Mouse (Mus musculus): Measurements from ENCODE around the gene Dlgap5.

Dlgap5 gene

DNA sequence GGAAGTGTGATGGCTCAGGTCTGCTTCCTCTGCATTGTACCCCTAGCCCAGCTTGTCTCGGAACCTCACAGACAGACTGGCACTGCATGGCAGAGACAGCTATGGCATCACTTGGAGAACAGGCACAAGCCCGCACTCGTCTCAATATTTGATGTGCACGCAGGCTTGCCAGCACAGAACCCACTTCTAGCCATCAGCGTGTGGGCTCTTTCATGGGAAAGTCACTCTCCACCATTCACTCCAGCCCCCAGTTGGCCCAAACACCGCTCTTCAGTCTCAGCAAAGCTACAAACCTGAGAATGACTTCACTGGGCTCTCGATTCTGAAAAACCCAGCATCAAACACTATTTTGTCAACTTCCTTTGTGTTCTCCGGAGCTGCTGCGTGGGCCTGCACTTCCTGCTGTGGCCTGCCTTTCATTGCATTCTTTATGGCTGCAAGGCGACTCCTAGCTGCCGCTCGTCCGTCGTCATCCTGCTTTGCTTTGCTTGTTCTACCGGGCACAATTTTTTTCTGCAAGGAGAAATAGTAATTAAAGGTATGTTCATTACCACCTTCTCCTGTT lies 22.7 kb downstream of the Dlgap5 start:
- DNase-seq (ENCODE audit: low spot score in 2 of 2): peak in 1 of 2 experiments; percentile 42

DNA sequence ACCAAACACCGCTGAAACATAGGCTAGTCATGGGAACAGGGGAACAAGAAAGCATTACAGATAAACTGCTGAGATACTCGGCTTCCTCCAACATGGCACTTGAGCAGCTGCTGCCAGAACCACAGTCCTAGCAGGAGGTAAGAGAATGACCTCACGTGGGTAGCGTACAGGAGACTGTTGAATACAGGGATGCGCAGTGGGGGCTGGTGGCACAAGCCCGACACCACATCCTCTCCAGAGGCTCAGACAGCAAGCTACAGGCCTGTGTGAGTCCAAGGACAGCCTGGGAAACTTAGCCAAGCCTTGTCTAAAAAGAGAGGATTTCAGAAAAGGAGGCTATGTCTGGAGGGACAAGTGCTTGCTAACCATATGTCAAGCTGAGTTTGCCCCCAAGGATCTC lies 23.2 kb downstream of the Dlgap5 start:
- no peak for DNase-seq (ENCODE audit: low spot score in 2 of 2)

DNA sequence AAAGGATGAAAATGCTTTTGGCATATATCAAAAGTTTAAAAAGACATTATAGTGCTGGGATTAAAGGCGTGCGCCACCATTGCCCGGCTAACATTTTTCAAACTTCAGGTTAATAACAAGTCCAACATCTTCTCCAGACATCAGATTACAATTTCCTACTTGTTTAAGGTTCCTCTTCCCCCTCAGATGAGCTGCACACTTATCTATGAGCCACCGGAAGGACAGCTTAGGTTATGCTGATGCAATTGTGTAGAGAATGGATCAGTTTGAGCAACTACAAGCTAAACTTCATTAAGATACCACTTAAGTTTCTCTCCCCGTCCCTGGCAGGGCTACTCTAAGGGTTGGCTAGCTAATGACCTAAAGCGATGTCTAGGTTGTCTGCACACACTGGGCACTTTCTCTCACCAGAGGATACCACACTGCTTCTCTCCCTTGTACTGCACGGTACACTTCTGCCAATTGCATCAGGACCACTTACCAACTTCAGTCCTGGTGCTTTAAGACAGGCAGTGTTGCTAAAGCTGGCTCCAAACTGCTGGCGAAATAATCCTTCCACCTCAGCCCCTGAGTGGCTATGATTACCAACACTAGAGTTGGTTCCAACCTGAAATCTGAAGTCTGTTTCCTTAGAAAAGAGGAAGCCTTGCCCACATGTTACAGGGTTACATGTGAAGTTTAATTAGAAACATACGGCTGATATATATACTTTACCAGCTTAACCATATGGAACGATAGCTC lies 24.7 kb downstream of the Dlgap5 start:
- no peak for DNase-seq (ENCODE audit: low spot score in 2 of 2)

DNA sequence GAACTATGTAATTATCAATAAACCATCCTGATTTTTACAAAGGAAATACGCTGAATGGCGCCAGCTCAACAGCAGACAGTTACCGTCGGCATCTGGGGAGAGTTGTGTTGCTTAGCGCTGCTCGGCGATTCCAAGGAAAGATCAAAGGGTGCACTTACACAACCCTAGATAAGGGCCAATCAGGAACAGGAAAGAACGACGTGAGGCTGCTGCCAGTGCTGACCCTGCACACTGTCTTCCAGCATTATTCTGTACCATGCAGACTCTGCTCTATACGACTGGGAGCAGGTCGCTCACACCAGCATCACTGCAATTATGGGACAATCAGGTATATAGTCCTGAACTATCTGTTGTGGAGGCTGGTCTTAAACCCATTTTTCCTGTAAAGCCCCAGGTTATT lies 32.1 kb downstream of the Dlgap5 start:
- DNase-seq (ENCODE audit: low spot score in 2 of 2): no peak

DNA sequence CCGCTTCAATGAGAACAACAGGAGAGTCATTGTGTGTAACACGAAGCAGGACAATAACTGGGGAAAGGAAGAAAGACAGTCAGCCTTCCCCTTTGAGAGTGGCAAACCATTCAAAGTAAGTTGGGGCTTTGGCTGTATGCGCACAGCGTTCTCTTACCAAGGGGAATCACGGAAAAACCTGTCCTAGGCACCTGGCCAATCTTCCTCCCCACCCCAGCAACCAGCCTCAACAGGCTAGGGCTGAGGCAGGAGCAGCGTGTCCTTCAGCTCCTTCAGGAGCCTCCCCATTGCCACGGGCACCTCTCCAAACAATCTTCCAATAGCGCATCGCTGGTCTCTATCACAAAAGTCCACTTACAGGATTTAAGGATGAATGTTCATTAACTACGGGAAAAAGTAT lies 33.6 kb downstream of the Dlgap5 start:
- no peak for DNase-seq (ENCODE audit: low spot score in 2 of 2)

DNA sequence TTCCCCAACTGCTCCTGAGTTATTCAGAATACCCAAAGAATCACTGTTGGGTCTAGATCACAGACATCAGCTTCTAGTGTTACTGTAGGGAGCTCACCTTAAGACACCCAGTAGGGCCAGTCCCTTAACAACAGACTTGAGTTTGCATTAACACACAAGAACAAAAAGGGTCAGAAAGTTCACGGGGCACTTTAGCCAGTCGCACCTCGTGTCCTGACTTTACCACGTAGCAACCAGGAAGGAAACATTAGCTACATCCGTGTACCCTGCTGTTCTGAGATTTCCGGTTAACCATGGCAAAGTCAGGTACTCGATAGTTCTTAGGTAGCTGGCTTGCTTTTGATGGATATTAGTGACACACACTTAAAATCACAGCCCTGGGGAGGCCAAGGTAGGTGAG lies 34.3 kb downstream of the Dlgap5 start:
- DNase-seq (ENCODE audit: low spot score in 2 of 2): no peak

DNA sequence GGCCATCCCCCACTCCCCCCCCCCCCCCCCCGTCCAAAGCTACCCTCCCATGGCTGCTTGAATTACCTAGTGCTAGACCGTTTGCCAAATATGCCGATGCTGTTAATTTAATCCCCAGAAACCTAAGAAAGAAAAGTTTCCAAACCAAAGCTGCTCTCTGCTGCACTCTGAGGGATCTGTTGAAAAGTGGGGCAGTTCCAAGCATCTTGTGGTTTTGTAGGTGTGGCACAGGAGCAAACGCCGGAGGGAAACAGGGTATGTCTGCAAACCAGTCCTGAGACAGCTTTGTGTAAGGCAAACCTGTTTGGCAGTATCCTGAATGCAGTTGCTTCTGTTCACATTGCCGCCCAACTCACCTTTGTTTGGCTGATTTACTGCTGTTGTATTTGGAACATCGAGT lies 39.9 kb downstream of the Dlgap5 start:
- DNase-seq (ENCODE audit: low spot score in 2 of 2): no peak

DNA sequence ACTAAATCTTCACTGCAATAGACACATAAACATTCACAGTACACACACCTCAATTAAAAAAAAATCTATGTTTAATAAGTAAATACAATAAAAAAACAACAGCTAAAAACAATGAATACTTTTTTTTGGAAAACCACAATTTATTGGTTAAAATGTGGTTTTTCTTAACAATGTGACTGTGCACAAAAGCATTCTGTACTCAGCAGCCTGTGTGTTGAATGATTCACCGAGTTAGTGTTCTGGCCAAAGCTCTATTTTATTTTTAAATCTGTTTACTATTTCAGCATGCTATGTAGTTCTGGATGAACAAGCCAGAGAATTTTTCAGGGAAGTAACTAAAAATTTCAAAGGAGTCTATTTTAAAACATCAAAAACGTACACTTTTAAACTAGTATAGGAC lies 41.7 kb downstream of the Dlgap5 start:
- DNase-seq (ENCODE audit: low spot score in 2 of 2): no peak

DNA sequence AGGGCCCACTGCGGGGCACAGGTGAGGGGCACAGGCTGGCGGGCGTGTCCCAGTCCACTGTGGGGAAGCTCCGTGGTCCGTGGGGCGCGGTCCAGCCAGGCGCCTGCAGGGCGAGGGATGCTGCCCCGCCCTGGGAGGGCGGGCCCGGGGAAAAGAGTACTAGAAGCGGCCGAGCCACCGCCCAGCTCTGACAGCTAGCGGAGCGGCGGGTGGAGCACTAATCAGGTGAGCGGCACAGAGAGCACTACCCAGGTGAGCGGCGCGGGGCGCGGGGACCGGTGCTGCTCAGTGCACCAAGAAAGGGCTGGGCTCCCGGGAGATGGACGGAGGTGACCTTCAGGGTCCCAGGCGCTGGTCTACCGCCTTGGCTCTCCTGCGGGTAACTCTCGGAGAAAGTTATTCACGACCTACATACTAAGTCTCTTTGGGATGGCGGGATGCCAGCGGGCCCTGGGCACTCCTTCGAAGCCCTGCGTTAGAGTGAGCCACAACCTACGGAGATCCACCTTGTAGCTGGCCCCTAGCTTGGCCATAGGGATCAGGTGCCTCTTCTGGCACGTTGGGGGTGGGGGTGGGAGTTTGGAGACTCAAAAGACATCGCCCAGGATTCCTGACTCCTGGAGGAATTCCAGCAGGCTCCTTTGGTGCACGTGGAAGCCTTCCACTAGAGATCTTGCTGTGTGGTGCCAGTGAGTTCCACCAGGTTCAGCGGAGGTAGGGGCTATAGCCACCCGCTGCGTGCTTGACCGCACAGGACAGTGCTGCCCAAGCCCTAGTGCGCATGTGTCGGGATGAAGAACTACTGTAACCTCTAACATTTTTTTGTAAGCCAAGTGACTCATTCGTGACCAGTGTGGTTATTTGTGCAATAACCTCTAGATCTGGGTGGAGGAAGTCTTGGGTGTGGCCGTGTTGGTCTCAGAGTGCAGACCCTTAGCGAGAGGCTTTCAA lies 44.2 kb downstream of the Dlgap5 start:
- DNase-seq (ENCODE audit: low spot score in 2 of 2): peak; percentile 29 to 72

DNA sequence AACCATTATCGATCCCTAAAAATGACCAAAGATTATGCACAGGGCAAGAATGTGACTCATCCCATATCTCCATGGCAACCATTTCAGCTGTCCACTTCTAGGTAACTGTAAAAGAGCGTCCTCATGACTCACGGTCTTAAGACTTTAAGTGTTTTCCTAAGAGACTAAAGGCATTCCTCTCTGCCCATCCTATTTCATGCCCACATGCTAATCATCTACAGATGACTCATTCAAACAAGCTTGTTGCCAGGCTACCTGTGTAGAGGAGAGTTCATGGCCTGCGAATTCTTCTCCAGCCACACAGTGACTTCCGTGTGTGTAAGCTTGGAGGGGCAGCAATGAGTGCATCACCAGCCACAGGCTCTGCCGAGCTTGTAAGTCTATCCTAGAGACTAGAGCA lies 46.5 kb downstream of the Dlgap5 start:
- no peak for DNase-seq (ENCODE audit: low spot score in 2 of 2)

DNA sequence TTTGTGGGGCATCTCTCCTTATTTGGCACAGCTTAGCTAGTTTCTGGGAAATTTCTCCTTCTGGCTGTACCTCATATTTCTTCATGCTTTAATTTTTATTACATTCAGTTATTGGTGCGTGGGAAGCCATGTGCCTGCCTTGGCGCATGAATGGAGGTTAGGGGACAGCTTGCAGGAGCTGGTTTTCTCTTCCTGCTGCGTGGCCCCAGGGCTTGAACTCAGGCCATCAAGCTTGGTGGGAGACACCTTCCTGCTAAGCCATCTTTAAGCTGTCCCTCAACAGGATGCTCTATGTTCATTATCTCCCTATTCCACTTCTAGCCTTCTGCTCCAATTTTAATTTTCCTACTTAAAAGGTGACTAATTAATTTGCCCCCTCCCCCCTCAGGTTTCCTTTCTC lies 47.4 kb downstream of the Dlgap5 start:
- DNase-seq (ENCODE audit: low spot score in 2 of 2): no peak

DNA sequence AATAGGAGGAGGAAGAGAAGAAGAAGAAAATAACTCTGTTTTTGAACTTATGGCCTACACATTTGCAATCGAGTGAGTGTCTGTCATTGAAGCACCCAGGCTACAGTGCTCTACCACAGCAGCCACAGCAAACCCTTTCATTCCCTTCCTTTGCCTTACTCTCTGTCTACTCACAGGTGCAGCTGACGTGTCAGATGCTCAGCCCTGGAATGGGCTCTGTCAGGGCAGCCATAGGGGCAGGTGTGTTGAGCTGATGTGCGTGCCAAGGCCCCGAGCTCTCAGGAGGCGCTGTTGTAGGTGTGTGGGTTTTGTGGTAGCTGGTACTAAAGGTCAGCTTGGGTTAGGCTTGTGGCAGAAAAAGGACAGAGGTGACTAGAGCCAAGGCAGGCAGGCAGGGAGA lies 48.5 kb downstream of the Dlgap5 start:
- no peak for DNase-seq (ENCODE audit: low spot score in 2 of 2)

DNA sequence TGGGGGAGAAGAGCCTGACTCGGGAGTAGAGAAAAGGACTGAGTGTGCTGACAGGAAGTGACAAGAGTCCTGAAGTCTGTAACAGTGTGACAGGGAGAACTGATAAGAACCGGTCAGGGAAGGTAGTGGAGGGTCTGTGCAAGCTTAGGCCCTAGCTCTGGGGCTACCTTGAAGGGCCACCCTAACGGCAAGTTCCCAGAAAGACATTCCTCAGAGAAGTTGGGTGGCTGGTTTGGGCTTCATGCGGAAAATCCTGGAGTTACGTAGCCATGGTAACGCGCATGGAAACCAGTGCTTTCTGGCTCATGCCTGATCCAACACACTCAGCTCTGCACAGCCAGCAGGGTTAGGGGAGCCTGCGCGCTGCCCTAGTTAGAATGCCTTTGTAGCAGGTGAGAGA lies 50.7 kb downstream of the Dlgap5 start, which contains the start of gene Lgals3:
Gene Lgals3, plus strand, starts transcription at position 291 of the 400 bp plus-strand sequence.
- no peak for DNase-seq (ENCODE audit: low spot score in 2 of 2)

DNA sequence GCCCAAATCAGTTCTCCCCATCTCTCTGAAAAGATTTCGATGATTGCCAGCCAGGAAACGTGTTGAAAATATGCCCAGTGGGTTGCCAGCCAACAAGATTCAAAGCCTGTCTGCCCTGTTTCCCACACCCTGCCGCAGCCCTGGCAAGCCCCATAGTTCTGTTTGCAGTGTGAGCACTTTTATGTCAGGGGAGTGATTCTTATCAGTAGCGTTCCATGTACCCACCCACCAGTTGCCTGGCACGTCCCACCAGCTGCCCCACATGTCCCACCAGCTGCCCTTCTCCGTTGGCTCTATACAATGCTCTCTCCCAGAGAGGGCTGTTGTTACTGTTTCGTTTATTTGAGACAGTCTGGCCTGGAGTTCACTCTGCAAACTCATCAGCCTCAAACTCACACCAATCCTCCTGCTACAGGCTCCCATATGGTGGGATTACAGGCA lies 51.3 kb downstream of the Dlgap5 start:
- no peak for DNase-seq (ENCODE audit: low spot score in 2 of 2)

DNA sequence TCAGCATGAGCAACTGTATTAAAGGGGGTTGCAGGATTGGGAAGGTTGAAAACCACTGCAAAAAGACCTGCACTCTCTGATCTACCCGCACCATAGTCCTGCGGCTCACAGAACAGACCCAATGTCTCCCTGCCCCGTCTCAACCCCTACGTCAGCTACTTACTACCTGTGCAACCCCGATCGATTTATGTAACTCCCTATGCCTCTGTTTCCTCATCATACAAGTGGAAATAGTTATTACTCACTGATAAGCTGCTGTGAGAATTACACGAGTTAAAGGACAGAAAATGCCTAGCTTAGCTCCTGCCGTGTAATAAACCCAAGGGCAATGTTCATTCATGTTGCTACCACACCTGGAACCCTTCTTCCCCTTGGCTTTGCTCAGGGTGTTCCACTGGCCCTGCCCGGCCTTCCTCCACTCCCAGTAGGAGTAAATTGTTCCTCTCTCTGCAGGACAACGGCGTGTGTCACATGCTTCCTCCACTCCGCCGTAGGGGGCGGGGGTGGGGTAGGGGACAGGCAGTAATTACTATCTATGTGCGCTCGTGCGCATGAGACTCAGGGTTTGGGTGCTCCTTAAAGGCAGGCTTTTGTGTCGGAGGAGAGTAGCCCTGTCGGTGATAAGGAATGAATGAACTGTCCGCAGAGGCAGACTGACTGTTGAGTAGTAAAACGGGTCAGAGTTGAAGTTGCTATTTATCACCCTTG lies 53.3 kb downstream of the Dlgap5 start:
- peak in 1 of 2 experiments; percentile 49 for DNase-seq (ENCODE audit: low spot score in 2 of 2)

DNA sequence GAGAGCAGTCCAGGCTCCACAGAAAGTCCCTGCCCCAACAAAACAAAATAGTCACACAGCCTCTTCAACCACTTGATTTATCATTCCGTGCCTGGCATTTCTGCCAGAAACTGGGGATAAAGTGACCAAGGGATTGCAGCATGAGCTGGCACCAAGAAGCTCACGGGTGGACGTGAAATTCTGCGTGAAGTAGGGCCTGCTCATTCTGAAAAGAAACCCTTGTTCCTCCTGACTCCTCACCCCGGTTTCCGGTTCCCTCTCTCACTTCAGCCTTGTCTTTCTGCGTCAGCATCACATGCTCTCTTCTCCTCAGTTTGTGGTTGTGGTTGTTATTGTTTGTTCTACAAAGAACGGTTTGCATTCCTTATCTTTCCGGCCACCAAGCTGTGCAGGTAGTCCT lies 56.3 kb downstream of the Dlgap5 start:
- no peak for DNase-seq (ENCODE audit: low spot score in 2 of 2)

DNA sequence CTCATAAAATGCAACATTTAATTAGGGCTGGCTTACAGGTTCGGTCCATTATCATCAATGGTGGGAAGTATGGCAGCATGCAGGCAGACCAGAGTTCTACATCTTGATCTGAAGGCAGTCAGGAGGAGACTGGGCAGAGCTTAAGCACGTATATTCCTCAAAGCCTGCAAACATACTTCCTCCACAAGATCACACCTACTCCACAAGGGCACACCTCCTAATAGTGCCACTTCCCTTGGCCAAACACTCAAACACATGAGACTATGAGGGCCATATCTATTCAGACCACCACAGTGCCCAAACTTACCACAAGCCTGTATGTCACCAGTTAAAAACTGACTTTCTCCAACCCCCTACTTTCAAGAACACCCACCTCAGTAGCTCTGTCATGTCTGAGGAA lies 56.8 kb downstream of the Dlgap5 start:
- no peak for DNase-seq (ENCODE audit: low spot score in 2 of 2)

DNA sequence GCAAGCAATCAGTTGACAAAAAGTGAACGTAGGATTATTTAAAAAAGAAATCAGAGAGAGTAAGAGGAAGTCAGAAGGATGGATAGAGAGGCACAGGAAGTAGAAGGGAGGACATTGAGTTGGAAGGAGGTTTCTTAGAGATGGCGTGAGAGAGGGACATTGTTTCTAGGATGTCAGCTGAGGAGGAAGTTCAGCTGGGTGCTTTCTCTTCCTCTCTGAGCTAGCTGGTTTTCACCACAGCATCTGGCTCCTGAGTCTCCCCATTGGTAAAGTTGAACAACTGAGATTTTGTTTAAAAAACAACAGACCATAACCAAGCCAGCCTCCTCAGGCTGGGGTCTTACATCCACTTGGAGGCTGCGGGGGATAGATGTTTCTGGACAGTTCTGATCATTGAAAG lies 58.6 kb downstream of the Dlgap5 start:
- no peak for DNase-seq (ENCODE audit: low spot score in 2 of 2)

DNA sequence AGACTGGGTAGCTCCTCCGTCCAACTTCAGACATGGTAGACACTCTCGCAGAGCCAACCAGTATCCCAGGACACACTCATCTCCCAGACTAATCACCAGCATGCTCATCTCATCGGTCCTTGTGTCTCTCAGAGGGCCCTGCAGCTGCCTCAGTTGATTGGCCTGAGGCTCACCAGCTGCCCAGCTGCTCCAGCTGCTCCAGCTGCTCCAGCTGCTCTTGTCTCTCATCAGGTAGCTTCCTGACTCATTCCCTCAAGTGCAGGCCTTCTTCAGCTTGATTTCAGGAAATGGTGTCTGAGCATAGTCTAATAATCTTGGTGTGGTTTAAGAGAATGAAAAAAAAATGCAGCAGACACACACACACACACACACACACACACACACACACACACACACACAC lies 61.6 kb downstream of the Dlgap5 start:
- DNase-seq (ENCODE audit: low spot score in 2 of 2): no peak

DNA sequence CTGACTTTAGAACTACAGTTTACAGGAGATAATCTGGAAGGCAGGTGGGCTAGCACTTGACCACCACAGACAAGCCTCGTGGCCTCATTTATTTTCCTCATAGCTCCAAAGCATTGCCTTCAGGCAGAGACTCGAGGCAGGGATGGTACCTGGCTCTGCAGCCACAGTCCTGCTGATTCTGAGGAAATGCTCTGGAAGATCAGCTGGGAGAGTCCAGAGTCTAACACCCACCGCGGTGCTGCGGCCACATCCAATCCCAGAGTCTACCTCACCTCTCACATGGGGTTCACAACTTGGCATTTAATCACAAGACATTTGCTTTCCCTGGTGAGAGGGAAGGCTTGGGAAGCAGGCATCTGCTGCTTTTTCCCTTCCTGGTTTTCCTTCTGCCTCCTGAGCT lies 63.3 kb downstream of the Dlgap5 start:
- DNase-seq (ENCODE audit: low spot score in 2 of 2): no peak

DNA sequence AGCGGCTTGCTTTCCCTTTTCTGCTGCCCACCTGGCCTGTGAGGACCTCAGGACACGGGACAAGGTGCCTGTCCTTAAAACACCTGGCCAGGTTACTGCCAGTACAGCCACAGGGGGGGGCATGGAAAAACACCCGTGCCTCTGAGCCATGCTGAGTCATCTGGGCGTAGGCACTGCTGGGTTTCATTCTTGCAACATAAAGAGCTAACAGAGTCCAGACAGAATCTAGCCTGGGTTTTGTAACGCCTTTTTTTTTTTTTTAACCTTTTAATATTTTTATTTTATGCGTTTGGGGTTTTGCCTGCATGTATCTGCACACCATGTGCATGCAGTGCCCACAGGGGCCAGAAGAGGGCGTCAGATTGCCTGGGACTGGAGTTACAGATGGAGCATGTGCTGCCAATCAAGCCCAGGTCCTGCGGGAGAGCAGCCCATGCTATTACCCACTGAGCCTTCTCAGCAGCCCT lies 64.1 kb downstream of the Dlgap5 start:
- DNase-seq (ENCODE audit: low spot score in 2 of 2): peak in 1 of 2 experiments; percentile 60

DNA sequence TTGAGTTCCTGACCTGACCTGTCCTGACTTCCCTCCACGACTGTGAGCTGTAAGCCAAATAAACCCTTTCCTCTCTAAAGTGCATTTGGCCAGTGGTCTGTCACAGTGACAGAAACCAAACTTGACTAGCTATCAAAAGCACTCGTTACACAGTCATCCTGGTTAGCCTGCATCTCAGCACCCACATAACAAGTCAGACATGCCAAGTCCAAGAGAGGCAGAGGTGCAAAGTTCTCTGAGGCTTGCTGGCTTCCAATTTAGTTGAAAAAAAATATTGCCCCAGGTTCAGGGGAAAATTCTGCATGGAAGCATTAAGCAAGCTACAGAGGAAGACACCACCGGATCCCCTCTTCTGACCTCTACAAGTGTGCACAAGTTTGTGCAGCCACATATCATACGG lies 65.0 kb downstream of the Dlgap5 start:
- DNase-seq (ENCODE audit: low spot score in 2 of 2): no peak

Measured in spleen, postnatal 10 days (tissue).